Mouse (Mus musculus) forebrain, postnatal 0 days (tissue): ENCODE results near the gene Erfe. TPM values are rescaled to one million over a fixed set of nuclear protein-coding genes. Genes with fewer than 3 reads are reported as not detected.

Experiments used
- ATAC-seq: fragments of 200-750 bp; cut with Nextera tagmentation; 2 replicates; pipeline ENCODE4 v1.8.0; 2017; ENCODE audit warnings: mild to moderate bottlenecking, moderate library complexity
- DNase-seq: peaks from one replicate; pipeline ENCODE4 v3.0.0-alpha.2; 2015
- H3K27ac ChIP-seq: fragments of 300-500 bp; sonication (generic); 2 replicates; pipeline ENCODE4 v1.5.1; 2014; ENCODE audit warnings: low read depth, mild to moderate bottlenecking, antibody characterized with exemption, low read length, moderate library complexity, mixed read lengths
- H3K27me3 ChIP-seq: fragments of 300-500 bp; sonication (generic); 2 replicates; pipeline ENCODE4 v1.6.1; 2014; ENCODE audit warnings: mild to moderate bottlenecking, low read length, mixed read lengths; ENCODE audit not compliant: insufficient read depth
- H3K36me3 ChIP-seq: fragments of 300-500 bp; sonication (generic); 2 replicates; pipeline ENCODE4 v1.6.1; 2014; ENCODE audit warnings: mild to moderate bottlenecking, moderate library complexity; ENCODE audit not compliant: insufficient read depth
- H3K4me1 ChIP-seq: fragments of 300-500 bp; sonication (generic); 2 replicates; pipeline ENCODE4 v1.6.1; 2014; ENCODE audit warnings: antibody characterized with exemption; ENCODE audit not compliant: insufficient read depth
- H3K4me2 ChIP-seq: fragments of 300-500 bp; sonication (generic); 2 replicates; pipeline ENCODE4 v1.6.1; 2014; ENCODE audit warnings: low read depth, mild to moderate bottlenecking, moderate library complexity
- H3K4me3 ChIP-seq: fragments of 300-500 bp; sonication (generic); 2 replicates; pipeline ENCODE4 v1.5.1; 2014; ENCODE audit warnings: low read depth, low read length, mixed read lengths
- H3K9ac ChIP-seq: fragments of 300-500 bp; sonication (generic); 2 replicates; pipeline ENCODE4 v1.6.1; 2014; ENCODE audit warnings: mild to moderate bottlenecking
- H3K9me3 ChIP-seq: fragments of 300-500 bp; sonication (generic); 2 replicates; pipeline ENCODE4 v1.6.1; 2016; ENCODE audit warnings: low read length
- CTCF ChIP-seq: sonication (generic); IDR thresholded peaks from 2 replicates; pipeline ENCODE4 v1.5.1; 2016; ENCODE audit warnings: antibody characterized with exemption, control low read depth, low read depth
- WGBS: fragments of 180-500 bp; shearing (Covaris S2); extraction: QIAGEN DNeasy Blood & Tissue Kit; methylation state at CpG from one replicate; pipeline ENCODE4 v1.1.7; 2014; 5-methylcytosine and 5-hydroxymethylcytosine counted together
- polyA plus RNA-seq: library from polyadenylated mRNA; unstranded; fragments of >200 nt; fragmentation: Nextera tagmentation; extraction: Ambion mirVana; gene quantifications from 2 replicates; pipeline ENCODE4 v1.2.1, GENCODE M21; 2015
- total RNA-seq: library from RNA; depleted of rRNA; stranded (reverse); fragments of >200 nt; gene quantifications from 2 replicates; pipeline ENCODE4 v1.2.3, GENCODE M21; 2014; rRNA removed

The Erfe gene
- 0.31 and 0.33 TPM in 2 replicates for total RNA-seq
- 0.09 and 0.21 TPM in 2 replicates for polyA plus RNA-seq

GRCm38 (mm10) chr1:91366215-91367108, at the start of gene Erfe:
Gene Erfe, plus strand, starts transcription at chr1:91366430.
- DNase-seq (peak; percentile 41), ATAC-seq (peak; percentile 72)
- H3K9me3 ChIP-seq, result peaks cover 4% of the 10 kb centered on the region; the same call in 1 of the 2 replicates
- peaks cover 9% of the 10 kb centered on the region; the same call in 1 of the 2 replicates for H3K27me3 ChIP-seq
- 2% methylated on average over 63 of the region's 68 CpGs for WGBS
- peak; percentile 76 for TF ChIP-seq CTCF
- H3K27ac ChIP-seq, result no peak within 1 kb of the TSS
- no peaks in the 10 kb centered on the region for H3K4me1 ChIP-seq
- H3K4me2 ChIP-seq, result peak within 1 kb of the TSS; percentile 65
- H3K4me3 ChIP-seq, result peak within 1 kb of the TSS; percentile 30
- peaks cover 16% of the 10 kb centered on the region for H3K36me3 ChIP-seq
- H3K9ac ChIP-seq, result peak within 1 kb of the TSS; percentile 44

DNA sequence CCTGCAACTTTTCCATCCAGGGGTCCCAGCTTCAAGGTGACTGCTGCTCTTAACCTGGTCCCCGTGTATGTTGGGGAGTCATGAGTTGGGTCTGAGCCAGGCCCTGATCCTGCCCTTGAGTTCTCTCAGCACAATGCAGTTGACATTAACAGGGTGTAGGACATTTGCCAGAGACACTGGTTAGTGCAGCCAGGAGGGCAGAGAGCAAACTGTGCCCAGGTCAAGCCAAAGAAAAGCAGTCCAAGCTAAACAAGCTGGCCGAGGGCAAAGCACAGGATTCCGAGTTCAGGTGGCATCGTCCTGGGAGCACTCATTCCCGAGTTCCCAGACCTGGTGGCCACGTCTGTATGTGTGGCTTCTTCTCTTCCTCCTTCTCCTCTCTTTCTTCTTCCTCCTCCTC, 48.6 kb upstream of the Erfe start:
- Histone ChIP-seq H3K9me3 (no peaks in the 10 kb centered on the region), H3K9ac (no peak overlapping the region), H3K4me3 (no peak overlapping the region), H3K27ac (no peak overlapping the region), H3K27me3 (no peaks in the 10 kb centered on the region), H3K4me1 (no peaks in the 10 kb centered on the region), H3K36me3 (no peaks in the 10 kb centered on the region), H3K4me2 (no peak overlapping the region)
- 86% methylated on average over 6 of the region's 6 CpGs for WGBS
- no peak for TF ChIP-seq CTCF
- DNase-seq (no peak), ATAC-seq (no peak)

- no peaks in the 10 kb centered on the region for H3K4me1 ChIP-seq
- H3K36me3 ChIP-seq, result no peaks in the 10 kb centered on the region
- no peak within 1 kb of the TSS for H3K4me2 ChIP-seq
- no peak for TF ChIP-seq CTCF
- H3K9me3 ChIP-seq, result no peaks in the 10 kb centered on the region
- no peak within 1 kb of the TSS for H3K9ac ChIP-seq
- H3K4me3 ChIP-seq, result no peak within 1 kb of the TSS
- H3K27ac ChIP-seq, result no peak within 1 kb of the TSS
- 80% methylated on average over 19 of the region's 19 CpGs for WGBS
- ATAC-seq, result no peak; the same call in 1 of the 2 replicates
- H3K27me3 ChIP-seq, result no peaks in the 10 kb centered on the region
- no peak for DNase-seq
Observed at GRCm38 (mm10) chr1:91321760-91322438, 44.3 kb upstream of the Erfe start, which contains the start of gene Espnl. Gene Espnl, plus strand, starts transcription at chr1:91322075.

DNA sequence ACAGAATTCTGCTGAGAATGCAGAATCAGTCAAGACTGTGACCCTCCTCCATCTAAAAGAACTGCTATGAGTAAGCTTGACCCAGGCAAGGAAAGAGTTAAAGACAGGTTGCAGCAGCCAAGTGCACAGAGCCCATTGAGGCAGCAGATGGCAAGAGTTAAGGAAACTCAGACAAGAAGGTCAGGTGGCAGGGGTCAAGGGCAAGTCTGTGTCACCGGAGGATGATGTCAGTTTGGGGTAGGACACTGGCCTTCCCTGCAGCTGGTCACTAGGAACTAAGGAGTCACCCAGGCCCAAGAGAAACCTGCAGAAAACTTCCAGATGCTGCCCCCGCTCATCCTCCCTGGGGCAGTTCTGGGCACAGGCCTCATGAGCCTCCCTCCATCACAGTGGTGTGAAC, 41.6 kb upstream of the Erfe start:
- no peak overlapping the region for H3K4me2 ChIP-seq
- H3K27me3 ChIP-seq, result no peaks in the 10 kb centered on the region
- ATAC-seq (no peak), DNase-seq (no peak)
- H3K9ac ChIP-seq, result no peak overlapping the region
- no peak overlapping the region for H3K4me3 ChIP-seq
- H3K4me1 ChIP-seq, result no peaks in the 10 kb centered on the region
- no peaks in the 10 kb centered on the region for H3K9me3 ChIP-seq
- no peak for TF ChIP-seq CTCF
- WGBS, result 80% methylated on average over 2 of the region's 2 CpGs
- H3K36me3 ChIP-seq, result no peaks in the 10 kb centered on the region
- H3K27ac ChIP-seq, result no peak overlapping the region

DNA sequence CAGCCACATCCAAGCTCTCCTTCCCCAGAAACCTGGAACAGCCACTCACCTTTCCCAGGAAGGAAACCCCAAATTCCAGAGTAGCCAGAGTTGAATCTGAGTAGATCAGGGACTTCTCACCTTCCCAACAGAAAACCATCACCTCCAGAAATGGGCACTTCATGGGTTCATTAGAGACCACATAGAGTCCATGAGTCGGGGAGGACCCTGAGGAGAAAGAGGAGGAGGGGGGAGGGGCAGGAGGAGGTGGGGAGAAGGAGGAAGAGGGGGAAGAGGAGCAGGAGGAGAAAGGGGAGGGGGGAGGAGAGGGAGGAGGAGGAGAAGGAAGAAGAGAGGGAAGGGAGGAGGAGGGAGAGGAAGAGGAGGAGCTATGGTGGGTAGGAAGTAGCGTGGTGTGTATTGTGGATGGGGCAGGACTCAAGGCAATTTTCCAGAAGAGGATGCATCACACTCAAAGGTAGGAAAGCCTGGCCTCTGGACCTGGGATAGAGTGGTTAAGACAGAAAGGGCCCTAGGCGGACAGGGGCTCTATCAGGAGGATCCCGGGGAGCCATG, 40.7 kb upstream of the Erfe start:
- no peak for TF ChIP-seq CTCF
- Histone ChIP-seq H3K9me3 (no peaks in the 10 kb centered on the region), H3K36me3 (no peaks in the 10 kb centered on the region), H3K9ac (no peak overlapping the region), H3K4me2 (no peak overlapping the region), H3K4me3 (no peak overlapping the region), H3K27me3 (no peaks in the 10 kb centered on the region), H3K4me1 (no peaks in the 10 kb centered on the region), H3K27ac (no peak overlapping the region)
- ATAC-seq, result no peak
- no peak for DNase-seq
- WGBS, result 79% methylated on average over 4 of the region's 4 CpGs

GRCm38 (mm10) chr1:91332102-91332501, 34.1 kb upstream of the Erfe start:
- ATAC-seq (no peak), DNase-seq (no peak)
- no peak overlapping the region for H3K27ac ChIP-seq
- no peak overlapping the region for H3K9ac ChIP-seq
- WGBS, result 49% methylated on average over 4 of the region's 4 CpGs
- no peaks in the 10 kb centered on the region for H3K36me3 ChIP-seq
- no peaks in the 10 kb centered on the region for H3K27me3 ChIP-seq
- H3K4me2 ChIP-seq, result no peak overlapping the region
- H3K4me3 ChIP-seq, result no peak overlapping the region
- TF ChIP-seq CTCF, result no peak
- no peaks in the 10 kb centered on the region for H3K4me1 ChIP-seq
- no peaks in the 10 kb centered on the region for H3K9me3 ChIP-seq
